Mouse (Mus musculus): ENCODE measurements at regions not wholly inside any gene's neighbourhood (a gene's known extent, or its start where the extent isn't known, plus 50 kb on each side); places are given as distances from the start of the nearest gene placed in this dataset.

GRCm38 (mm10) chr1:35983361-35983760 lies 84.8 kb upstream of the Hs6st1 start:
- ATAC-seq: no peak
- no peak for TF ChIP-seq CTCF (IDR thresholded peaks at IDR 0.05; ENCODE audit: low read depth)

GRCm38 (mm10) chr1:35985318-35985717 lies 82.9 kb upstream of the Hs6st1 start:
- no peak overlapping the region for H3K27ac ChIP-seq (ENCODE audit: low read depth, low read length)
- no peak for ATAC-seq
- H3K4me3 ChIP-seq (ENCODE audit: low read depth, low read length): no peak overlapping the region
- no peaks in the 10 kb centered on the region for H3K4me1 ChIP-seq (replicated peaks; ENCODE audit: control insufficient read depth, insufficient read depth, low read length)
- no peak for TF ChIP-seq CTCF (IDR thresholded peaks at IDR 0.05; ENCODE audit: low read depth)
- H3K9ac ChIP-seq (ENCODE audit: low read depth, low read length): no peak overlapping the region
- H3K27me3 ChIP-seq (replicated peaks; ENCODE audit: control insufficient read depth, insufficient read depth, low read length): no peaks in the 10 kb centered on the region
- H3K4me2 ChIP-seq (replicated peaks; ENCODE audit: low read depth): no peak overlapping the region
- 89% methylated on average over 6 of the region's 6 CpGs for WGBS
- H3K9me3 ChIP-seq (ENCODE audit: control insufficient read depth): 0 out of 2 replicates have a peak, but pooled peaks cover 6% of the 10 kb centered on the region
- no peaks in the 10 kb centered on the region for H3K36me3 ChIP-seq (ENCODE audit: control insufficient read depth, insufficient read depth)

More at GRCm38 (mm10) chr1:35983361-35983760, 84.8 kb upstream of the Hs6st1 start:
- H3K9me3 ChIP-seq (ENCODE audit: control insufficient read depth): no peaks in the 10 kb centered on the region
- H3K4me3 ChIP-seq (ENCODE audit: low read depth, low read length): no peak overlapping the region
- no peak overlapping the region for H3K27ac ChIP-seq (ENCODE audit: low read depth, low read length)
- WGBS: 57% methylated on average over 3 of the region's 3 CpGs
- no peak overlapping the region for H3K9ac ChIP-seq (ENCODE audit: low read depth, low read length)
- no peaks in the 10 kb centered on the region for H3K27me3 ChIP-seq (replicated peaks; ENCODE audit: control insufficient read depth, insufficient read depth, low read length)
- H3K4me2 ChIP-seq (replicated peaks; ENCODE audit: low read depth): no peak overlapping the region
- H3K4me1 ChIP-seq (replicated peaks; ENCODE audit: control insufficient read depth, insufficient read depth, low read length): no peaks in the 10 kb centered on the region
- H3K36me3 ChIP-seq (ENCODE audit: control insufficient read depth, insufficient read depth): no peaks in the 10 kb centered on the region

DNA sequence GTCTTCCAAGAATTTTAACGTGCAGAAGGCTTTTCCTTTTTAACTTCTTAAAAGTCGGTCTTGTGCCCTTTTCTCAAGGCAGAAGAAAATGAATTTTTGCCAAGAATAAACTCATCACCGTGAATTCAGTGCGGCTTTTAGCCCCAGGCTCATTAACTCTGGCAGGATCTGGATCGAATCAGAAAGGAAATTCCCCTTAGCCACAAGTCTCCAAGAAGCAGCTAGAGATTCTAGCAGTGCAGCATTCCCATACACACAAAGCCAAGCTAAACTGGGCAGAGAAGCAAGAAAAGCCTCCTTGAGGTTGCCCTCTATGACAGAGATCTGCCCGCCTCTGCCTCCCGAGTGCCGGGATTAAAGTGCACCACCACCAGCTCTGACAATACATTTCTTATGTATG lies 81.5 kb upstream of the Hs6st1 start:
- TF ChIP-seq CTCF (IDR thresholded peaks at IDR 0.05; ENCODE audit: low read depth): no peak
- Histone ChIP-seq H3K9me3 (ENCODE audit: control insufficient read depth) (peaks cover 12% of the 10 kb centered on the region; the same call in 1 of the 2 replicates), H3K27me3 (replicated peaks; ENCODE audit: control insufficient read depth, insufficient read depth, low read length) (no peaks in the 10 kb centered on the region), H3K27ac (ENCODE audit: low read depth, low read length) (no peak overlapping the region), H3K9ac (ENCODE audit: low read depth, low read length) (no peak overlapping the region), H3K36me3 (ENCODE audit: control insufficient read depth, insufficient read depth) (no peaks in the 10 kb centered on the region), H3K4me1 (replicated peaks; ENCODE audit: control insufficient read depth, insufficient read depth, low read length) (no peaks in the 10 kb centered on the region), H3K4me2 (replicated peaks; ENCODE audit: low read depth) (no peak overlapping the region), H3K4me3 (ENCODE audit: low read depth, low read length) (no peak overlapping the region)
- WGBS: 86% methylated on average over 8 of the region's 8 CpGs
- no peak for ATAC-seq

DNA sequence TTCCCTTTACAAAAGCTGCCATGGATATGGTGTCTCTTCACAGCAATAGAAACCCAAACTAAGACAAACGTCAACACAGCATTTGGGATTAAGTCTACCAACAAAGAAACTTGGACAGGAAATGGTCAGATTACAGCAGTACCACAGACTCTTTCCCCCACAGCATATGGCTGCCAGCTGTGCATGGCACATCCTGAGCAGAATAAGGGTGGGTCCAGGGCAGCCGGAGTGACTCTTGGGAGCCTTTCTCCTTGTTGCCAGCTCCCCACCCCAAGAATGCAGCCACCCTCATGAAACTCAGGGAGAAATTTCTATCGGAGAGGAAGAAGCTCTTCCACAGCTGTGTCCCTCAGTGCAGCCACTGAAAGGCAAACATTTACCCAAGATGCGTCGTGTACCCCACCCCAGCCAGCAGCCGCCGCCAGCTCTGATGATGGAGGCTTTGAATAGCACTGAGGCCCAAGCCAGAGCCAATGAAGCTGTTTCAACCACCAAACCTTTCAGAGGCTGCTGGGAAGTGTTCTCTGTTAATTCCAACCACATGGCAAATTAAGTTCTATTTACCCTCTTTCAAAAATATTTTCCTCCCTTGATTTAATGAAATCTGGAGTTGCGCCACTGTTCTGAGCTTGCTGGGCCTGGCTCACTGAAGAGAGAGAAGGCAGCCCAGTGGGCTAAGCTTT lies 75.8 kb upstream of the Hs6st1 start:
- no peak for ATAC-seq
- Histone ChIP-seq H3K4me2 (replicated peaks; ENCODE audit: low read depth) (no peak overlapping the region), H3K36me3 (ENCODE audit: control insufficient read depth, insufficient read depth) (no peaks in the 10 kb centered on the region), H3K27ac (ENCODE audit: low read depth, low read length) (no peak overlapping the region), H3K9me3 (ENCODE audit: control insufficient read depth) (peaks cover 12% of the 10 kb centered on the region; the same call in 1 of the 2 replicates), H3K27me3 (replicated peaks; ENCODE audit: control insufficient read depth, insufficient read depth, low read length) (no peaks in the 10 kb centered on the region), H3K9ac (ENCODE audit: low read depth, low read length) (no peak overlapping the region), H3K4me3 (ENCODE audit: low read depth, low read length) (no peak overlapping the region), H3K4me1 (replicated peaks; ENCODE audit: control insufficient read depth, insufficient read depth, low read length) (no peaks in the 10 kb centered on the region)
- no peak for TF ChIP-seq CTCF (IDR thresholded peaks at IDR 0.05; ENCODE audit: low read depth)
- WGBS: 58% methylated on average over 8 of the region's 8 CpGs

DNA sequence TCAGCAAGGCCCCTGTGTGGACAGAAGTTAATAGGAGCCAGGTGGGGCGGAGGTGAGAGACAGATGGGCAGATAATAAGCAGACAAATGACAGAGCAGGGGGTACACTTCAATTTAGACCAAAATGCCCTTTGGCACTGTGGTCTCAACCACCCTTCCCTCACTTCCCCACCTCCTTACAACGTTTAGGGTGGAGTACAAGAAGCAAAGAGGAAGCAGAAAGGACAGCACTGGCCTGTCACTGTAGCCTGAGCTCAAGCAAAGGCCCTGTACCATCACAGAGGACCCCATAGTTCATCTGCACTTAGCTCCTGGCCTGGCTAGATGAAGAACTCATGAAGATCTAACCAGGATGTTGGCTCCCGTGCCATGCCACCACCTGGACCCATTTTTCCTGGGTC lies 75.3 kb upstream of the Hs6st1 start:
- no peak overlapping the region for H3K27ac ChIP-seq (ENCODE audit: low read depth, low read length)
- no peaks in the 10 kb centered on the region for H3K27me3 ChIP-seq (replicated peaks; ENCODE audit: control insufficient read depth, insufficient read depth, low read length)
- no peak overlapping the region for H3K4me3 ChIP-seq (ENCODE audit: low read depth, low read length)
- 43% methylated on average over 3 of the region's 3 CpGs for WGBS
- no peak overlapping the region for H3K9ac ChIP-seq (ENCODE audit: low read depth, low read length)
- TF ChIP-seq CTCF (IDR thresholded peaks at IDR 0.05; ENCODE audit: low read depth): no peak
- ATAC-seq: no peak
- no peaks in the 10 kb centered on the region for H3K4me1 ChIP-seq (replicated peaks; ENCODE audit: control insufficient read depth, insufficient read depth, low read length)
- H3K4me2 ChIP-seq (replicated peaks; ENCODE audit: low read depth): no peak overlapping the region
- H3K36me3 ChIP-seq (ENCODE audit: control insufficient read depth, insufficient read depth): no peaks in the 10 kb centered on the region
- peaks cover 12% of the 10 kb centered on the region; the same call in 1 of the 2 replicates for H3K9me3 ChIP-seq (ENCODE audit: control insufficient read depth)

DNA sequence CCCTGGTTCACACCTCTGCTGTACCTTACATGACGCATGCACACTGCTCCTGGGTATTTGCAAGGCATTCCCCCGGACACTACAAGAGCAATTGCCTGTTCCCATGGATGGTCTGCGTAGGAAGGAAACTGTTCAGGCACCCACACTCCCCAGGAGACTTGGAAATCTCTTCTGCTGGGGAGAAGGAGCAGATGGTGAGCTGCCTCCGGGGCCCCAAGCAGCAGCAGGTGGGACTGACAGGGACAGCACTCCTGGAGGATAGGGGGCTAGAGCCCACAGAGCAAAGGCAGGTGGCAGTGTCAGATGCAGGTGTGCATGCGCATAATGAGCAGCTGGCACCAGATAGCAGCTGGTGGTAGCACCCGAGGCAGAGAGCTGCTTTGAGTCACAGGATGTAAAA lies 72.5 kb upstream of the Hs6st1 start:
- ATAC-seq: no peak
- H3K36me3 ChIP-seq (ENCODE audit: control insufficient read depth, insufficient read depth): no peaks in the 10 kb centered on the region
- H3K9me3 ChIP-seq (ENCODE audit: control insufficient read depth): peaks cover 2% of the 10 kb centered on the region; the same call in 1 of the 2 replicates
- no peak overlapping the region for H3K4me2 ChIP-seq (replicated peaks; ENCODE audit: low read depth)
- no peaks in the 10 kb centered on the region for H3K27me3 ChIP-seq (replicated peaks; ENCODE audit: control insufficient read depth, insufficient read depth, low read length)
- H3K9ac ChIP-seq (ENCODE audit: low read depth, low read length): no peak overlapping the region
- TF ChIP-seq CTCF (IDR thresholded peaks at IDR 0.05; ENCODE audit: low read depth): no peak
- H3K4me3 ChIP-seq (ENCODE audit: low read depth, low read length): no peak overlapping the region
- H3K27ac ChIP-seq (ENCODE audit: low read depth, low read length): no peak overlapping the region
- H3K4me1 ChIP-seq (replicated peaks; ENCODE audit: control insufficient read depth, insufficient read depth, low read length): no peaks in the 10 kb centered on the region
- WGBS: 75% methylated on average over 6 of the region's 6 CpGs

Data from intestine, postnatal 0 days (tissue).